Mouse (Mus musculus) spleen, adult 18-20 months (tissue): Measurements from ENCODE around the gene Gm20870.
"Not testable (repeated sequence)": the region's sequence is repeated elsewhere in the genome, so short reads cannot be mapped to it uniquely, and the experiment has no call there.

Source experiments
- DNase-seq, 2 experiments: peaks; one replicate each; pipeline ENCODE4 v3.0.0; 2022; ENCODE audit warnings: mixed read lengths in 2 of 2

The Gm20870 gene

GRCm38 (mm10) chrY:71691743-71692142, at the start of gene Gm20870:
Gene Gm20870, plus strand, starts transcription at chrY:71692043.
- not testable (repeated sequence) for DNase-seq
